Mouse (Mus musculus) liver, embryonic 13.5 days (tissue): ENCODE measurements around the gene Herc6. TPM values are rescaled to one million over a fixed set of nuclear protein-coding genes. Genes with fewer than 3 reads are reported as not detected.

Source experiments
- ATAC-seq: fragments of 200-750 bp; cut with Nextera tagmentation; 2 replicates; pipeline ENCODE4 v1.8.0; 2017; ENCODE audit warnings: low read depth, mild to moderate bottlenecking, moderate number of reproducible peaks, moderate library complexity
- DNase-seq: peaks from one replicate; pipeline ENCODE4 v3.0.0; 2022
- H3K27ac ChIP-seq: fragments of 300-500 bp; sonication (generic); 2 replicates; pipeline ENCODE4 v1.5.1; 2015; ENCODE audit warnings: moderate library complexity, mild to moderate bottlenecking, inconsistent platforms
- H3K27me3 ChIP-seq: fragments of 300-500 bp; sonication (generic); 2 replicates; pipeline ENCODE4 v1.6.1; 2015; ENCODE audit warnings: mild to moderate bottlenecking, inconsistent platforms
- H3K36me3 ChIP-seq: fragments of 300-500 bp; sonication (generic); 2 replicates; pipeline ENCODE4 v1.6.1; 2015; ENCODE audit warnings: mild to moderate bottlenecking, inconsistent platforms
- H3K4me1 ChIP-seq: fragments of 300-500 bp; sonication (generic); replicated peaks from 2 replicates; pipeline ENCODE4 v1.6.1; 2015; ENCODE audit warnings: inconsistent platforms
- H3K4me2 ChIP-seq: fragments of 300-500 bp; sonication (generic); 2 replicates; pipeline ENCODE4 v1.6.1; 2015; ENCODE audit warnings: inconsistent platforms, mild to moderate bottlenecking, moderate library complexity
- H3K4me3 ChIP-seq: fragments of 300-500 bp; sonication (generic); replicated peaks from 2 replicates; pipeline ENCODE4 v1.5.1; 2015; ENCODE audit warnings: mild to moderate bottlenecking, inconsistent platforms
- H3K9ac ChIP-seq: fragments of 300-500 bp; sonication (generic); 2 replicates; pipeline ENCODE4 v1.6.1; 2015; ENCODE audit warnings: mild to moderate bottlenecking, inconsistent platforms
- H3K9me3 ChIP-seq: fragments of 300-500 bp; sonication (generic); replicated peaks from 2 replicates; pipeline ENCODE4 v1.6.1; 2016; ENCODE audit warnings: inconsistent platforms
- WGBS: fragments of 180-500 bp; shearing (Covaris S2); methylation state at CpG from one replicate; pipeline ENCODE4 v1.1.7; 2015; ENCODE audit not compliant: insufficient replicate concordance; 5-methylcytosine and 5-hydroxymethylcytosine counted together
- polyA plus RNA-seq: library from polyadenylated mRNA; unstranded; fragments of >200 nt; fragmentation: Nextera tagmentation; extraction: Ambion mirVana; gene quantifications from 2 replicates; pipeline ENCODE4 v1.2.1, GENCODE M21; 2015

The Herc6 gene
- polyA plus RNA-seq, 1 experiment from 2014 or later: 3.1 TPM

GRCm38 (mm10) chr6:57582356-57582755 is 1.6 kb downstream of the Herc6 start:
- no peaks in the 10 kb centered on the region for H3K27me3 ChIP-seq
- H3K9ac ChIP-seq: no peak overlapping the region
- H3K4me2 ChIP-seq: peak overlapping the region; percentile 29; the same call in 1 of the 2 replicates
- no peaks in the 10 kb centered on the region for H3K9me3 ChIP-seq
- 0 out of 2 replicates have a peak overlapping the region, but pooled peaks have one; percentile 9 for H3K4me3 ChIP-seq
- ATAC-seq (no peak), DNase-seq (no peak)
- WGBS: 61% methylated on average over 4 of the region's 4 CpGs
- no peak overlapping the region for H3K27ac ChIP-seq
- H3K4me1 ChIP-seq: peaks cover 15% of the 10 kb centered on the region
- H3K36me3 ChIP-seq: no peaks in the 10 kb centered on the region

- 83% methylated on average over 7 of the region's 7 CpGs for WGBS
Measured at GRCm38 (mm10) chr6:57605546-57606307, 24.9 kb downstream of the Herc6 start.

GRCm38 (mm10) chr6:57607999-57608398 is 27.2 kb downstream of the Herc6 start:
- no peak overlapping the region for H3K4me2 ChIP-seq
- no peak for DNase-seq
- H3K9me3 ChIP-seq: no peaks in the 10 kb centered on the region
- peaks cover 10% of the 10 kb centered on the region; the same call in 1 of the 2 replicates for H3K36me3 ChIP-seq
- no peaks in the 10 kb centered on the region for H3K27me3 ChIP-seq
- no peak overlapping the region for H3K9ac ChIP-seq
- no peak overlapping the region for H3K4me3 ChIP-seq
- no peak for ATAC-seq
- no peak overlapping the region for H3K27ac ChIP-seq
- WGBS: 68% methylated on average over 2 of the region's 2 CpGs
- H3K4me1 ChIP-seq: no peaks in the 10 kb centered on the region

More at GRCm38 (mm10) chr6:57605546-57606307, 24.9 kb downstream of the Herc6 start:
- Histone ChIP-seq H3K9me3 (no peaks in the 10 kb centered on the region), H3K27me3 (no peaks in the 10 kb centered on the region), H3K36me3 (peaks cover 10% of the 10 kb centered on the region; the same call in 1 of the 2 replicates), H3K4me3 (no peak overlapping the region), H3K9ac (no peak overlapping the region), H3K4me1 (no peaks in the 10 kb centered on the region), H3K4me2 (no peak overlapping the region), H3K27ac (no peak overlapping the region)
- no peak for DNase-seq
- no peak for ATAC-seq

- Histone ChIP-seq H3K4me3 (no peak overlapping the region), H3K27me3 (no peaks in the 10 kb centered on the region), H3K9ac (no peak overlapping the region), H3K4me1 (no peaks in the 10 kb centered on the region), H3K27ac (no peak overlapping the region), H3K4me2 (no peak overlapping the region), H3K36me3 (peaks cover 10% of the 10 kb centered on the region; the same call in 1 of the 2 replicates), H3K9me3 (no peaks in the 10 kb centered on the region)
- no peak for DNase-seq
- no peak for ATAC-seq
- WGBS: 63% methylated on average over 2 of the region's 2 CpGs
Measured at GRCm38 (mm10) chr6:57609631-57610030, 28.8 kb downstream of the Herc6 start.

- H3K4me2 ChIP-seq: no peak overlapping the region
- no peak for DNase-seq
- no peak overlapping the region for H3K9ac ChIP-seq
- no peak for ATAC-seq
- H3K27me3 ChIP-seq: no peaks in the 10 kb centered on the region
- no peaks in the 10 kb centered on the region for H3K4me1 ChIP-seq
- H3K36me3 ChIP-seq: peaks cover 7% of the 10 kb centered on the region; the same call in 1 of the 2 replicates
- no peaks in the 10 kb centered on the region for H3K9me3 ChIP-seq
- 72% methylated on average over 2 of the region's 2 CpGs for WGBS
- no peak overlapping the region for H3K27ac ChIP-seq
- H3K4me3 ChIP-seq: no peak overlapping the region
Measured at GRCm38 (mm10) chr6:57615788-57616187, 35.0 kb downstream of the Herc6 start.

GRCm38 (mm10) chr6:57639531-57639930 is 58.7 kb downstream of the Herc6 start:
- Histone ChIP-seq H3K4me2 (no peak overlapping the region), H3K4me1 (peaks cover 3% of the 10 kb centered on the region; the same call in 1 of the 2 replicates), H3K36me3 (no peaks in the 10 kb centered on the region), H3K4me3 (no peak overlapping the region), H3K27me3 (no peaks in the 10 kb centered on the region), H3K9me3 (no peaks in the 10 kb centered on the region), H3K9ac (no peak overlapping the region), H3K27ac (no peak overlapping the region)
- 49% methylated on average over 1 of the region's 1 CpGs for WGBS
- no peak for ATAC-seq
- DNase-seq: no peak

- Histone ChIP-seq H3K27ac (no peak overlapping the region), H3K4me2 (no peak overlapping the region), H3K9me3 (no peaks in the 10 kb centered on the region), H3K9ac (no peak overlapping the region), H3K4me3 (no peak overlapping the region), H3K36me3 (no peaks in the 10 kb centered on the region), H3K27me3 (no peaks in the 10 kb centered on the region), H3K4me1 (peaks cover 3% of the 10 kb centered on the region; the same call in 1 of the 2 replicates)
- 55% methylated on average over 4 of the region's 4 CpGs for WGBS
- ATAC-seq (no peak), DNase-seq (no peak)
Measured at GRCm38 (mm10) chr6:57641789-57642188, 61.0 kb downstream of the Herc6 start.

- Histone ChIP-seq H3K4me1 (no peaks in the 10 kb centered on the region), H3K9me3 (no peaks in the 10 kb centered on the region), H3K4me3 (no peak overlapping the region), H3K27ac (no peak overlapping the region), H3K4me2 (no peak overlapping the region), H3K36me3 (no peaks in the 10 kb centered on the region), H3K9ac (no peak overlapping the region), H3K27me3 (no peaks in the 10 kb centered on the region)
- 38% methylated on average over 1 of the region's 1 CpGs for WGBS
- ATAC-seq: no peak
- no peak for DNase-seq
Measured at GRCm38 (mm10) chr6:57647256-57647655, 66.5 kb downstream of the Herc6 start.

- H3K4me1 ChIP-seq: no peaks in the 10 kb centered on the region
- ATAC-seq: no peak
- no peak overlapping the region for H3K4me2 ChIP-seq
- 44% methylated on average over 4 of the region's 4 CpGs for WGBS
- no peak overlapping the region for H3K9ac ChIP-seq
- H3K9me3 ChIP-seq: no peaks in the 10 kb centered on the region
- DNase-seq: no peak
- H3K27ac ChIP-seq: no peak overlapping the region
- no peaks in the 10 kb centered on the region for H3K36me3 ChIP-seq
- no peaks in the 10 kb centered on the region for H3K27me3 ChIP-seq
- H3K4me3 ChIP-seq: no peak overlapping the region
Measured at GRCm38 (mm10) chr6:57661295-57661694, 80.5 kb downstream of the Herc6 start.

GRCm38 (mm10) chr6:57684156-57684555 is 103.4 kb downstream of the Herc6 start:
- Histone ChIP-seq H3K27me3 (no peaks in the 10 kb centered on the region), H3K36me3 (peaks cover 26% of the 10 kb centered on the region), H3K9ac (no peak overlapping the region), H3K27ac (no peak overlapping the region), H3K4me3 (no peak overlapping the region), H3K4me1 (no peaks in the 10 kb centered on the region), H3K4me2 (no peak overlapping the region), H3K9me3 (no peaks in the 10 kb centered on the region)
- WGBS: 83% methylated on average over 1 of the region's 1 CpGs
- ATAC-seq (no peak), DNase-seq (no peak)

GRCm38 (mm10) chr6:57691467-57692261 is 110.9 kb downstream of the Herc6 start, which contains the start of gene Pyurf:
TSS of gene Pyurf (minus strand) at chr6:57692078.
- ATAC-seq (peak; percentile 95), DNase-seq (peak; percentile 81)
- under 1% methylated on average over 52 of the region's 52 CpGs for WGBS
- Histone ChIP-seq H3K9me3 (no peaks in the 10 kb centered on the region), H3K36me3 (peaks cover 18% of the 10 kb centered on the region; the same call in 1 of the 2 replicates), H3K4me2 (peak within 1 kb of the TSS; percentile 91), H3K4me3 (peak within 1 kb of the TSS; percentile 78), H3K27me3 (no peaks in the 10 kb centered on the region), H3K9ac (peak within 1 kb of the TSS; percentile 82), H3K4me1 (peaks cover 19% of the 10 kb centered on the region), H3K27ac (peak within 1 kb of the TSS; percentile 91)
